Mouse (Mus musculus) embryonic facial prominence, embryonic 14.5 days (tissue): ENCODE results near the gene Nbea. TPM values are rescaled to one million over a fixed set of nuclear protein-coding genes. Genes with fewer than 3 reads are reported as not detected.

Experiments used
- ATAC-seq: fragments of 200-750 bp; cut with Nextera tagmentation; 2 replicates; pipeline ENCODE4 v1.8.0; 2017; ENCODE audit warnings: low read depth, moderate number of reproducible peaks, moderate TSS enrichment
- DNase-seq: peaks from one replicate; pipeline ENCODE4 v3.0.0-alpha.2; 2015; ENCODE audit warnings: low spot score
- H3K27ac ChIP-seq: fragments of 300-500 bp; sonication (generic); replicated peaks from 2 replicates; pipeline ENCODE4 v1.5.1; 2014; ENCODE audit warnings: low read depth, mild to moderate bottlenecking, low read length, moderate library complexity
- H3K27me3 ChIP-seq: fragments of 300-500 bp; sonication (generic); replicated peaks from 2 replicates; pipeline ENCODE4 v1.6.1; 2014; ENCODE audit warnings: low read length; ENCODE audit not compliant: control insufficient read depth, insufficient read depth
- H3K36me3 ChIP-seq: fragments of 300-500 bp; sonication (generic); 2 replicates; pipeline ENCODE4 v1.6.1; 2014; ENCODE audit warnings: low read length, mixed read lengths; ENCODE audit not compliant: control insufficient read depth, insufficient read depth
- H3K4me1 ChIP-seq: fragments of 300-500 bp; sonication (generic); 2 replicates; pipeline ENCODE4 v1.6.1; 2014; ENCODE audit warnings: antibody characterized with exemption, low read length; ENCODE audit not compliant: control insufficient read depth, insufficient read depth
- H3K4me2 ChIP-seq: fragments of 300-500 bp; sonication (generic); 2 replicates; pipeline ENCODE4 v1.6.1; 2014; ENCODE audit warnings: low read depth, mild to moderate bottlenecking, low read length, moderate library complexity, mixed read lengths
- H3K4me3 ChIP-seq: fragments of 300-500 bp; sonication (generic); 2 replicates; pipeline ENCODE4 v1.5.1; 2014; ENCODE audit warnings: low read depth, mild to moderate bottlenecking, low read length
- H3K9ac ChIP-seq: fragments of 300-500 bp; sonication (generic); 2 replicates; pipeline ENCODE4 v1.6.1; 2014; ENCODE audit warnings: low read depth, mild to moderate bottlenecking, low read length, moderate library complexity, mixed read lengths
- H3K9me3 ChIP-seq: fragments of 300-500 bp; sonication (generic); 2 replicates; pipeline ENCODE4 v1.6.1; 2016; ENCODE audit warnings: low read length; ENCODE audit not compliant: control insufficient read depth
- WGBS: fragments of 180-500 bp; shearing (Covaris S2); extraction: QIAGEN DNeasy Blood & Tissue Kit; methylation state at CpG from one replicate; pipeline ENCODE4 v1.1.7; 2014; 5-methylcytosine and 5-hydroxymethylcytosine counted together
- polyA plus RNA-seq: library from polyadenylated mRNA; unstranded; fragments of >200 nt; fragmentation: Nextera tagmentation; extraction: Ambion mirVana; gene quantifications from 2 replicates; pipeline ENCODE4 v1.2.1, GENCODE M21; 2014

The Nbea gene
- polyA plus RNA-seq, 1 experiment from 2014 or later: 17.9 TPM

DNA sequence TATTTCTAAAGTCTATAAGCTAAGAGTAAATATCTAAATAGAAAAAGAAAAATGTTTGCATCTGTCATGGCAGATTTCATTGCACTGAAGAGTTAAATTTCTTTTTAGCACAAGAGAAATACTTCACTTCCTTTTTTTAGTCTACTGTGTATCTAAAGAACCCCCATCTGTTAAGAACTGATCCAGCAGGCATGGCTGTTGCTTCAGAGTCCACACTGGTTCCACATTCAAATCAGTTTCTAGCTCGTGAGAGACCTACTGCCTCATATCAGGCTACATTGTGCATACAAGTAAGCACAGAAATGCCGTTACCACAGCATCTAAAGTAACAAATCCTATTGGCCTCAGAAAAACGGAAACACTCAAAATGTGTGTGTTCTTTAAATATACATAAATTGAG lies 2.5 kb downstream of the Nbea start:
- peak overlapping the region; percentile 92 for H3K4me2 ChIP-seq
- ATAC-seq (no peak), DNase-seq (peak; percentile 23)
- H3K4me3 ChIP-seq: peak overlapping the region; percentile 94
- 38% methylated on average over 3 of the region's 3 CpGs for WGBS
- no peak overlapping the region for H3K27ac ChIP-seq
- H3K9me3 ChIP-seq: no peaks in the 10 kb centered on the region
- H3K4me1 ChIP-seq: peaks cover 15% of the 10 kb centered on the region
- H3K36me3 ChIP-seq: no peaks in the 10 kb centered on the region
- peak overlapping the region; percentile 93; the same call in 1 of the 2 replicates for H3K9ac ChIP-seq
- H3K27me3 ChIP-seq: peaks cover 5% of the 10 kb centered on the region; the same call in 1 of the 2 replicates

DNA sequence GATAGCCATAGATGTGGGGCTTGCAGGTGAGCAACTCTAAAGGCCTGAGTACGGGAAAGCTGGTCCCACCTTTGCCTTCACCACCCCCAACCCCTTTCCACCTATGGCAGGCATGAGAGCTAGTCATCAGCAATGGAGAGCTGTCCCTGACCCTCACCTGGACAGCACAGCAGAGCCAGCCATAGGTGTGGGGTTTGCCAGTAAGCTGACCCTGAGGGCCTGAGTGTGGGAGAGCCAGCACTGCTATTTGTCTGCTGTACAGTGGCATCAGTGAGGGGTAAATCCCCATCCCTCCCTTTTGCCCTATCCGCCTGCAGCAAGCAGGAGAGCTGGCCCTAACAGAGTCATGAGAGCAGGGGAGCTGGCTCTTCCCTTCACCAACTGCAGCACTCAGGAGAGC lies 25.6 kb downstream of the Nbea start:
- no peaks in the 10 kb centered on the region for H3K9me3 ChIP-seq
- no peaks in the 10 kb centered on the region for H3K36me3 ChIP-seq
- H3K9ac ChIP-seq: no peak overlapping the region
- H3K4me3 ChIP-seq: no peak overlapping the region
- DNase-seq (no peak), ATAC-seq (no peak)
- no peaks in the 10 kb centered on the region for H3K27me3 ChIP-seq
- no peaks in the 10 kb centered on the region for H3K4me1 ChIP-seq
- H3K4me2 ChIP-seq: no peak overlapping the region
- no peak overlapping the region for H3K27ac ChIP-seq
- 89% methylated on average over 2 of the region's 2 CpGs for WGBS

DNA sequence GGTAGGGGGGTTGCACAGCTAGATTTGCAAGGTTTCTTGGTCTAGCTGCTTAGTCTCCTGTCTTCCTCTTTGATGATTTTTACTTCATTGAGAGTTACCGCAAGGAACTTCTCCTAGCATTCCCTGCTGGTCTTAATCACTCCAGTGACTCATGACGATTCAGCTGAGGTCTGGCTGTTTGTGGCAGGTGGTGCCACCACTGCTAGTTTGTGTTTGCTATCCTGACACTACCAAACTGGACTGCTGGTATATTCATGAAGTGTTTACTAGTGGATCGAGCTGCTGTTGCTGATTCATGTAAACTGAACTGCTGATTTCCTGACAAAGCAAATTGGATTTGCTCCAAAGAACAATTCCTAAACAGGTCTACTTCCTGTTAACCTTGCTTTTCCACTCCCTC lies 56.8 kb downstream of the Nbea start:
- no peak for DNase-seq
- H3K27me3 ChIP-seq: no peaks in the 10 kb centered on the region

DNA sequence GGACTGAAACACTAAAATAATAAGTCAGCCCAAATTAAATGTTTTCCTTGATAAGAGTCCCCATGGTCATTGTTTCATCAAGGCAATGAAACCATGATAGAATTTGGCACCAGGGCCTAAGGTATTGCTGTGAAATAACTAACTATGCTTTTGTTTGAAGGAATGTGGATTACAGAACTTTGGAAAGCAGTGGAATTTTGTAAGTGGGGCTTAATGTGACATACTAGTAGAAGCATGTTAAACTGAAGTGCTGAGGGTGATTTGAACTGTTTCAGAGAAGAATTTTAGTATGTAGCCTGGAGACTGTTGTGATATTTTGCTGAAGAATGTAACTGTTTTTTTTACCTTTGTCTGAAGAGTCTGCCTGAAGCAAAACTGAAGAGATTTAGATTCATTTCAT lies 66.9 kb downstream of the Nbea start:
- Histone ChIP-seq H3K27ac (no peak overlapping the region), H3K9me3 (0 out of 2 replicates have a peak, but pooled peaks cover 3% of the 10 kb centered on the region), H3K4me3 (no peak overlapping the region), H3K27me3 (no peaks in the 10 kb centered on the region), H3K4me2 (no peak overlapping the region), H3K36me3 (no peaks in the 10 kb centered on the region), H3K4me1 (no peaks in the 10 kb centered on the region), H3K9ac (no peak overlapping the region)
- DNase-seq (peak; percentile 9), ATAC-seq (no peak)

More for the DNA sequence above, 56.8 kb downstream of the Nbea start:
- no peak overlapping the region for H3K4me2 ChIP-seq
- H3K9ac ChIP-seq: no peak overlapping the region
- no peaks in the 10 kb centered on the region for H3K4me1 ChIP-seq
- no peak overlapping the region for H3K4me3 ChIP-seq
- H3K36me3 ChIP-seq: no peaks in the 10 kb centered on the region; the same call in 1 of the 2 replicates
- H3K9me3 ChIP-seq: peaks cover 24% of the 10 kb centered on the region
- no peak for ATAC-seq
- no peak overlapping the region for H3K27ac ChIP-seq
- 80% methylated on average over 3 of the region's 3 CpGs for WGBS

DNA sequence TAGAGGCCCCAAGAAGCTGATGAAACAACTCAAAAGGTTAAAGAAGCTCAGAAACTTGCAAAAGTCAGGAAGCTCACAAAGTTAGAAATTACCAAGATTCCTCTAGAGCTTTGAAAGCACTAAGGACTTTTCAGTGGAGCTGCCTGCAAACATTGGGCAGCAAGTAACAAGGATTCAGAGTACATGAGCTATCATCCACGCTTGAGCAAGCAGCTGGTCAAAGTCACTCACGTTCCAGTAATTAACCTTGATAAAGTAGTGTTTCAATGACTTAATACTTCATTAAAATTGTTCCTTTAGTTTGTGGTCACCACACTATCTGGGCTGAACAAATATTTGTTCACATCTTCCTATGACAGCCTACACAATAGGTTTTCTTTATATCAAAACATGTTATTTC lies 75.4 kb downstream of the Nbea start:
- Histone ChIP-seq H3K27me3 (no peaks in the 10 kb centered on the region), H3K4me3 (no peak overlapping the region), H3K4me1 (no peaks in the 10 kb centered on the region), H3K36me3 (no peaks in the 10 kb centered on the region), H3K4me2 (no peak overlapping the region), H3K9ac (no peak overlapping the region), H3K27ac (no peak overlapping the region), H3K9me3 (no peaks in the 10 kb centered on the region)
- 60% methylated on average over 2 of the region's 2 CpGs for WGBS
- DNase-seq (no peak), ATAC-seq (no peak)

DNA sequence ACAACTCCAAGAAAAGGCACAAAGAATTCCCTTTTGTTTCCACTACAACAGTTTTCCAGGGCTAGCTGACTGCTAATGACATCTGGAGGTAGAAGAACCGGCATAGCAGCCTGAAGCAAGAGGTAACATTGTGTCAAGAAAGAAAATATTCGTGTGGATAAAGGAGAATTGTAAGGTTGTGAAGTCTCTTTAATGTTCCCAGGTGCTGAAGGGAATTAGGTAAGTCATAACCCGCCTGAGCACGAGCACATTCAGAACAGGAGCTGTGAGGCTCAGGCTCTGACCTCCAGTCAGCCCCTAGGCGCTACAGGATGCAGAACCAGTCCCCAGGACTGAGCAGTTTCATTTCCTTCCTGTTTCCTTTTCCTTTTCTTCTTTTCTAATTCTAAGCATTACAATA lies 86.4 kb downstream of the Nbea start:
- Histone ChIP-seq H3K9me3 (no peaks in the 10 kb centered on the region), H3K4me2 (no peak overlapping the region), H3K4me3 (no peak overlapping the region), H3K4me1 (0 out of 2 replicates have a peak, but pooled peaks cover 2% of the 10 kb centered on the region), H3K27me3 (no peaks in the 10 kb centered on the region), H3K36me3 (no peaks in the 10 kb centered on the region), H3K9ac (no peak overlapping the region), H3K27ac (no peak overlapping the region; the same call in 1 of the 2 replicates)
- ATAC-seq (0 out of 2 replicates have a peak, but pooled peaks have one; percentile 15), DNase-seq (peak; percentile 45)
- 14% methylated on average over 5 of the region's 5 CpGs for WGBS

DNA sequence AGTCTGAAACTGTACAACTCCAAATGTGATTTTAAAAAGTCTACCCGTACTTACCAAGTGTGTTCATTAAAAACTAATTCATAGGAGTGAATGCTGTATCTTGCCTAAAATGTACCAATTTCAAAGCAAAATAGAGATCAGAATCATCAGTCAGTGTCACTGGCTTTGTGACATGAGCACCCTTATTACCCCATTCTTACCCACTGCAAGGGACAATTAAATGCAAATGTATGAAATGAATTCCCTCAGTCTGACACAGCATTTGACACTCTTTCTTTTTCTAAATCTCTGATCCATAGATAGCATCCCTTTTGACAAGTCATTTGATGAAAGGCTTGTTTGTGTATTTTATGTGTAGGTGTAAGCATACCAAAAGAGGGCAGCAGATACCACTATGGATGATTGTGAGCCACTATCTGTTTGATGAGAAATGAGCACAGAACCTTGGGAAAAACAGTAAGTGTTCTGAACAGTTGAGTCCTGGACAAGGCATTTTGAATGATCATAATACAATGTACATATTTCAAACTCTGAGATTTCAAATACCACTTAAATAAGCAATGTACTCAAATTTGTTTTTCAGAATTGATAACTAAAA lies 104.4 kb downstream of the Nbea start:
- H3K9me3 ChIP-seq: no peaks in the 10 kb centered on the region
- DNase-seq (peak; percentile 38), ATAC-seq (no peak)
- 93% methylated on average over 1 of the region's 1 CpGs for WGBS
- H3K4me2 ChIP-seq: no peak overlapping the region
- H3K4me1 ChIP-seq: no peaks in the 10 kb centered on the region
- no peak overlapping the region for H3K27ac ChIP-seq
- no peaks in the 10 kb centered on the region for H3K27me3 ChIP-seq
- no peak overlapping the region for H3K9ac ChIP-seq
- no peak overlapping the region for H3K4me3 ChIP-seq
- H3K36me3 ChIP-seq: 0 out of 2 replicates have a peak, but pooled peaks cover 3% of the 10 kb centered on the region

DNA sequence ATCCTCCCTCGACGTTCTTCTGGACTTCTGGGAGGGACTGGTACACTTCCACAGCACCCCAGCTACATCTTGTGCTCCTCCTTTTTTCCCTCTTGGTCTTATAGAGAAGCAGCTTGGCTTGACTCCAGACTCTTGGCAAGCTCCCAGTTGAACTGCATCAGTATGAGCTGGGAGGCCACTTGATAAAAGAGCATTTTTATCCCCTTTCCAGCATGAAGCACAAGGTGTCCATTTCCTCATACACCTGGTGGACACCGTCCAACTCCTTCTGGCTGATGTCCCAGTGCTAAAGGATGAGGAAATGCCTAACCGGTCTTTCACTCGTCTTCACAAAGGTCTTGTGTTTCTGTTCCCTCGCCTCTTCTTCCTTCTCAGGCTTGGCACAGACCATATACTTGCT lies 115.7 kb downstream of the Nbea start:
- Histone ChIP-seq H3K27me3 (no peaks in the 10 kb centered on the region), H3K4me3 (no peak overlapping the region), H3K27ac (no peak overlapping the region), H3K36me3 (no peaks in the 10 kb centered on the region), H3K4me2 (no peak overlapping the region), H3K4me1 (no peaks in the 10 kb centered on the region), H3K9ac (no peak overlapping the region), H3K9me3 (no peaks in the 10 kb centered on the region)
- peak; percentile 85 for DNase-seq
- ATAC-seq: peak; percentile 89; the same call in 1 of the 2 replicates
- WGBS: 73% methylated on average over 6 of the region's 6 CpGs

DNA sequence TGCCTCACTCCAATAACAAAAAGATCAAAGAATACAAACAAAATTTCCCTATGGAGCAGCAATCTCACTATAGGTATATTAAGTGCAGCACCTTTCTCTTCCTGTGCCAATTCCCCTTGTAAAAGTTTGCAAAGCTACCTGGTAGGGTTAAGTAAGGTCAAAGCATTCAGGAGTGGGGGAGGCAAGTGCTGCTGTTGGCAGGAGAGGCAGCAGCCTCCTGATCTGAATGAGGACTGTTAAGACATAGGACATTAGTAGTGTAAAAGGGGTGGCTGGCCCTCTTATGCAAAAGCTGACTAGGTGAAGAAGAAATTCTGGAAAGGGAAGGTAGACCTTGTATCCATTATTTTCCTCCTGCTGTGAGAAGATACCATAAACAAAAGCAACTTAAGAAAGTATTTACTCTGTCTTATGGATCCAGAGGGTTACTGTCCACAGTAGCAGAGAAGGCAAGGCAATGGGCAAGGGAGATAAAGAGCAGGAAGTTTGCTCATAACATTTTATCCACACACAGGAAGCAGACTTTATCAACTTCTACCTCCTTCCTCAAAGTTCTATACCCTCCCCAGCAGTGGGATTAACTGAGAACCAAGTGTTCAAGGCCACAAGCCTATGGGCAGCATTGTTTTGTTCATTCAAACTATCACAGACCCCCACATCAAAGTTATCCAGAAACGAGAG lies 117.0 kb downstream of the Nbea start:
- no peak overlapping the region for H3K27ac ChIP-seq
- H3K4me2 ChIP-seq: no peak overlapping the region
- H3K4me1 ChIP-seq: no peaks in the 10 kb centered on the region
- no peaks in the 10 kb centered on the region for H3K27me3 ChIP-seq
- 83% methylated on average over 1 of the region's 1 CpGs for WGBS
- DNase-seq (no peak), ATAC-seq (no peak)
- H3K36me3 ChIP-seq: no peaks in the 10 kb centered on the region
- no peak overlapping the region for H3K4me3 ChIP-seq
- H3K9ac ChIP-seq: no peak overlapping the region
- H3K9me3 ChIP-seq: no peaks in the 10 kb centered on the region
